Mouse (Mus musculus) small intestine, adult 2 months (tissue): ENCODE results near the gene Pttg1ip. TPM values are rescaled to one million over a fixed set of nuclear protein-coding genes. Genes with fewer than 3 reads are reported as not detected.
A peak's percentile ranks its signal among the peaks of the same experiment; 100 is the strongest.

Source experiments
- H3K27ac ChIP-seq: fragments of 200-500 bp; 2 replicates; pipeline ENCODE4 v1.5.1; 2012; ENCODE audit warnings: low read depth, low read length, control low read depth, inconsistent platforms; ENCODE audit not compliant: insufficient read depth
- H3K27me3 ChIP-seq: fragments of 200-500 bp; 2 replicates; pipeline ENCODE4 v1.6.1; 2012; ENCODE audit warnings: mild to moderate bottlenecking, moderate library complexity, low read length, inconsistent platforms; ENCODE audit not compliant: control insufficient read depth, insufficient read depth
- H3K36me3 ChIP-seq: fragments of 200-500 bp; 2 replicates; pipeline ENCODE4 v1.6.1; 2012; ENCODE audit warnings: mild to moderate bottlenecking, low read length, control low read depth, inconsistent platforms; ENCODE audit not compliant: control insufficient read depth, insufficient read depth
- H3K4me1 ChIP-seq: fragments of 200-500 bp; 2 replicates; pipeline ENCODE4 v1.6.1; 2012; ENCODE audit warnings: low read length, inconsistent platforms, mixed read lengths; ENCODE audit not compliant: control insufficient read depth, insufficient read depth, insufficient read length
- H3K4me3 ChIP-seq: fragments of 200-500 bp; 2 replicates; pipeline ENCODE4 v1.5.1; 2012; ENCODE audit warnings: low read depth, mild to moderate bottlenecking, control low read depth, inconsistent platforms, low read length, moderate library complexity
- CTCF ChIP-seq: fragments of 200-500 bp; IDR thresholded peaks from 2 replicates; pipeline ENCODE4 v1.5.1; 2012; ENCODE audit warnings: low read depth, mild to moderate bottlenecking, control low read depth, inconsistent platforms, low read length, moderate library complexity, mixed read lengths; ENCODE audit not compliant: insufficient replicate concordance, insufficient read length; ENCODE audit errors: extremely low read depth
- POLR2A ChIP-seq: fragments of 200-500 bp; IDR thresholded peaks from 2 replicates; pipeline ENCODE4 v1.6.1; 2012; ENCODE audit warnings: low read depth, mild to moderate bottlenecking, control low read depth, inconsistent platforms, low read length, moderate library complexity
- WGBS: fragments of 180-500 bp; shearing (Covaris S2); methylation state at CpG from one replicate; pipeline ENCODE4 v1.1.7; 2018; 5-methylcytosine and 5-hydroxymethylcytosine counted together
- polyA plus RNA-seq: library from polyadenylated mRNA; depleted of rRNA; stranded (reverse); fragments of >200 nt; gene quantifications from 2 replicates; pipeline ENCODE4 v1.2.3, GENCODE M21; 2012

The Pttg1ip gene
- polyA plus RNA-seq, 1 experiment: 176 TPM

DNA sequence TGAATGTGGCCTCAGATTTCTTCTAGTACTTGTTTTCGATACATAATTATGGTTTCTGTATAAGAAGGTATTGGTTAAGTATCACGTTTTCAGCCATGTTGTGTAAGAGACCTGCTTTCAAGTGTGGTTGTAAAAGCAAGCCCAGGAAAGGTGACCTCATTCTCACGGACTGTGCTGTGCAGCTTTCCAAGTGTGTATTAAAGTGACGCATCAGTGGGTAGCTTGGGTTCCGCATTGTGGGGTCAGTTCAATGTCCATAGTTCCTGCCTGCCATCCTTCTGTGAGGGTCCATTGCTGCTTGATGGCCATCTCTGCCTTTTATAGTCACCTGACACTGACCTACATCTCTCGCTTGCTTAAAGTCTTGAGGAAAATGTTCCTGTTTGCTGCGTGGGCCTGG is 35.4 kb downstream of the Pttg1ip start:
- H3K4me1 ChIP-seq: peaks cover 13% of the 10 kb centered on the region
- 87% methylated on average over 7 of the region's 7 CpGs for WGBS
- peaks cover 35% of the 10 kb centered on the region for H3K36me3 ChIP-seq
- no peak overlapping the region for H3K27ac ChIP-seq
- no peak for TF ChIP-seq CTCF
- TF ChIP-seq POLR2A: no peak
- H3K27me3 ChIP-seq: no peaks in the 10 kb centered on the region
- no peak overlapping the region for H3K4me3 ChIP-seq

DNA sequence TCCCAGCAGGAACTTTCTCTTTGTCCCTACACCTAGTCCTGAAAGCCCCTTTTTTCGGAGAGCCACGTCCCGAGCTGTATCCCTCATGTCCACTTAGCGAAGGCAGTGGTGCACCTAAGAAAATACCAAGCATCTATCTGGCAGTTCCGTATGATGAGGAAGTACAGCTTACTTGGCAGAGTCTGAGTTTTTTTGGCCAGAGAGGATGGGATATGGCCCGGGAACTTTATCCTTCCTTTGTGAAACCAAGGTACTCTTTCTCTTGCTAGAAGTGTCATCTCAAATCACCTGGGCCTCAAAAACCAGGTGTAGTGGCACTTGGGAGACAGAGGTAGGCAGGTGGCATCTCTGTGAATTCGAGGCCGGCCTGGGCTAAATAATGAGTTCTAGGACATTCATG is 40.0 kb downstream of the Pttg1ip start:
- no peak for TF ChIP-seq CTCF
- no peak for TF ChIP-seq POLR2A
- H3K27ac ChIP-seq: peak overlapping the region; percentile 95
- H3K4me1 ChIP-seq: peaks cover 17% of the 10 kb centered on the region; the same call in 1 of the 2 replicates
- H3K27me3 ChIP-seq: no peaks in the 10 kb centered on the region
- H3K36me3 ChIP-seq: peaks cover 14% of the 10 kb centered on the region
- 64% methylated on average over 8 of the region's 8 CpGs for WGBS
- H3K4me3 ChIP-seq: peak overlapping the region; percentile 84

DNA sequence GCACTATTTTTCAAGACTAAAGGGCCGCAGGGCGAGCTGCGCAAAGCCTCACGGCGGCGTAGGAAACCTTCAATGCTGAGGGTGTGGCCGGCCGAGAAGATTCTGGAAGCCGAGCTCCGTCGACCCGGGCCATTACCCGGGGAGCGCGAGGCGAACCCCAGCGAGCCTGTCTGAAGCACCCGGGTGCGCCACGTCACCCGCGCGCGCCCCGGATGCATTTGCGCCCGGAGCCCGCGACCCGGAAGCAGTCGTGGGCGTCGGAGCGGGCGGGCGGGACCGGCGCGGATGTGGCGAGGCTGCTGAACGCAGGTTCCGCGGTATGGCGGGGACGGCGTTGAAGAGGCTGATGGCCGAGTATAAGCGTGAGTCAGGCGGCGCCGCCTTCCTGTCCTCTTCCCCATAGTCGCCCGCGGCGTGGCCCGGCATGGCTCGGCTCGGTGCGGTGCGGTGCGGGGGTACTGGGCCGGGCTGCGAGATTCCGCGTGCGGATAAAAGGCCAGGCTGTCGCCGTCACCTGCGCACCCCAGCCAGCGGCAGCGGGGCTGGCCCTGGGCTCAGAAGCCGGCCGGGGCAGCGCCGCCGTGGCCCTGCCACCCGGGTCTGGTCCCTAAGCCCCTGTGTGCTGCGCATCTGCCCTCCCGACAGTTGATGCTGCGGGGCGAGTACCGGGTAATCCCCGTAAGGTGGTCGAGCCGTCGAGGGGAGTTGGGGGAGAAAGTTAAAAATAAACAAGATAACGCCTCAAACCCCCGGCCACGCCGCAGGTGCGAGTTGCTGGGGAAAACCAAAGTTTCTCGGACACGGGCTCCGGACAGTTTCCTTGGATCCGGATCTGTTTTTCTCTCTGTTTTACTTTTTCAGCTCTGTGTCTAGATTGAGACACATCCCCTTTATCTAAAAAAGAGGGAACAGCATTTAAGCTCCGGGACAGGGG is 40.8 kb downstream of the Pttg1ip start, which contains the start of gene Ube2g2:
Gene Ube2g2, plus strand, starts transcription at position 221 of the 934 bp plus-strand sequence.
- TF ChIP-seq POLR2A (0 out of 2 replicates have a peak, but pooled peaks have one; percentile 57), CTCF (no peak)
- WGBS: under 1% methylated on average over 96 of the region's 96 CpGs

DNA sequence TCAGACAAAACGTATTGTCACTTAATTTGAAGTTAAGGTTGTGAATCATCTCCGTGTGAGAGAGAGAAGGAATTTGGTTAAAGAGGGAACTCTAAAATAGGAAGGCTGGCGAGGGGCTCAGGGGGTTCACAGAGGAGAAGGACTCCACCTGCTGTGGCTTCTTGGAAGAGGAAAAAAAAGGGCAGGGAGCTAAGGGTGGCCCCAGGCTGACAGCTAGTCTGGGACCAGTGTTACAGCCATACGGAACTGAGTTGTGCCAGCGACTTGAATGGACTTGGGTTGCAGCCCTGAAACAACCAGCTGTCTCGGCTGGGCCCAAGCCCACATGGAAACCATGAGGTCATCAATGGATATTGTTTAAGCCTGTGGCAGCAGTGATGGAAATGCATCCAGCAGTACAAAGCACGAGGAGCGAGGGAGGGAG is 41.6 kb downstream of the Pttg1ip start:
- WGBS: 8% methylated on average over 8 of the region's 8 CpGs
- peak overlapping the region; percentile 37 for H3K27ac ChIP-seq
- H3K27me3 ChIP-seq: no peaks in the 10 kb centered on the region
- peak overlapping the region; percentile 56 for H3K4me3 ChIP-seq
- H3K4me1 ChIP-seq: peaks cover 17% of the 10 kb centered on the region; the same call in 1 of the 2 replicates
- TF ChIP-seq CTCF: peak; percentile 11; the same call in 1 of the 2 replicates
- TF ChIP-seq POLR2A: 0 out of 2 replicates have a peak, but pooled peaks have one; percentile 25
- H3K36me3 ChIP-seq: 0 out of 2 replicates have a peak, but pooled peaks cover 3% of the 10 kb centered on the region

More for the DNA sequence above, 40.8 kb downstream of the Pttg1ip start, which contains the start of gene Ube2g2:
- Histone ChIP-seq H3K36me3 (peaks cover 9% of the 10 kb centered on the region; the same call in 1 of the 2 replicates), H3K27me3 (no peaks in the 10 kb centered on the region), H3K27ac (peak within 1 kb of the TSS; percentile 95), H3K4me3 (peak within 1 kb of the TSS; percentile 84), H3K4me1 (peaks cover 17% of the 10 kb centered on the region; the same call in 1 of the 2 replicates)

DNA sequence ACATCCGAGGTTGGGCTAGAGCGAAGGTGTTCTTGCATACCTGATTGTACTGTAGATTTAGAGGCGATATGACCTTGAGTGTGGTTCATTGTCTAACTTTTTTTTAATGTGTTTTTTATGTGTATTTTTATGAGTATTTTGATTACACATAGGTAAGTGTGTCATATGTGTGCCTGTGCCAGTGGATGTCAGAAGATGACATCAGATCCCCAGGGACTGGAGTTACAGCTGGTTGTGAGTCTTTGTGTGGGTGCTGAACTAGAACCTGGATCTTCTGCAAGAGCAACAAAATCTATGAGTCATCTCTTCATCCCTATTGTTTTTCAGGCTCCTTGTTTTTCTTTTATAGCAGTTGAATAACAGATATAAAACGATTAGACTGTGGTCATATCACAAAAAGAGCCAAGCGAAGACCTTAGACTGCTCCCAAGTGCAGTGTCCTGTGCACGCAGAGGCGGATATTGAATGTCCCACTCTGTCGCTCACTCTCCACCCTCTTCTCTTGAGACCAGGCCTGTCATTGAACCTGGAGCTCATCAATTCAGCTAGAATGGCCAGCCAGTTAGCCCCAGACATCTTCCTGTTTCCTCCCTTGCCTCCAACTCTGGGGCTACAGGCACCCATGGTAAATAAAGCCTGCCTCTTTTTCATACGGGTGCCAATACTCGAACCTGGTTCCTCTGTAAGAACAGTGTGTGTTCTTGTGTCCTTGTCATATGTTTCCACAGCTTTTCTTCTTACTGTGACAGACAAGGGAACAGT is 42.3 kb downstream of the Pttg1ip start:
- Histone ChIP-seq H3K27me3 (no peaks in the 10 kb centered on the region), H3K4me3 (no peak overlapping the region)
- WGBS: 66% methylated on average over 10 of the region's 10 CpGs

DNA sequence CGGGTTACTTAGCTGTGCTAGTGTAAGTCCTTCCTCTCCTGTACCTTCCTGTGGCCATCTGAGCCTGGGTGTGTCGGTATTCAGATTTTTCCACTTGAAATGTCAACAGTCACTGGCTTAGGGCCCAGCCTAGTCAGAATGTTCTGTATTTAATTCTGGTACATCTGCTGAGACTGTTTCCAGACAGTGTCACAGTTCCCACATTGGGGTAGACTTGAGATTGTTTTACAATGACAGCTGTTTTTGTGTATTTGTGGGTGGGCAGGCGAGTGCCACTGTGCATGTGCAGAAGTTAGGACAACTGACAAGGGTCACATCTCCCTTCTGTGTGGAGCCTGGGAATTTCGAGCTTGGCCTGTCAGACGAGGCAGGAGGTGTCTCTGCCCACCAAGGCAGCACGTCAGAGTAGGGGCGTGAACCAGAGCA is 43.1 kb downstream of the Pttg1ip start:
- WGBS: 54% methylated on average over 7 of the region's 7 CpGs
- H3K4me3 ChIP-seq: no peak overlapping the region

More for the DNA sequence above, 42.3 kb downstream of the Pttg1ip start:
- peaks cover 17% of the 10 kb centered on the region; the same call in 1 of the 2 replicates for H3K4me1 ChIP-seq
- no peaks in the 10 kb centered on the region for H3K36me3 ChIP-seq
- H3K27ac ChIP-seq: peak overlapping the region; percentile 48
- TF ChIP-seq CTCF (no peak), POLR2A (no peak)

More for the DNA sequence above, 43.1 kb downstream of the Pttg1ip start:
- peak overlapping the region; percentile 48 for H3K27ac ChIP-seq
- no peaks in the 10 kb centered on the region for H3K36me3 ChIP-seq
- peaks cover 19% of the 10 kb centered on the region; the same call in 1 of the 2 replicates for H3K4me1 ChIP-seq
- TF ChIP-seq POLR2A: no peak
- TF ChIP-seq CTCF: no peak
- H3K27me3 ChIP-seq: no peaks in the 10 kb centered on the region
